Mouse (Mus musculus): ENCODE measurements around the gene Pibf1.

DNA sequence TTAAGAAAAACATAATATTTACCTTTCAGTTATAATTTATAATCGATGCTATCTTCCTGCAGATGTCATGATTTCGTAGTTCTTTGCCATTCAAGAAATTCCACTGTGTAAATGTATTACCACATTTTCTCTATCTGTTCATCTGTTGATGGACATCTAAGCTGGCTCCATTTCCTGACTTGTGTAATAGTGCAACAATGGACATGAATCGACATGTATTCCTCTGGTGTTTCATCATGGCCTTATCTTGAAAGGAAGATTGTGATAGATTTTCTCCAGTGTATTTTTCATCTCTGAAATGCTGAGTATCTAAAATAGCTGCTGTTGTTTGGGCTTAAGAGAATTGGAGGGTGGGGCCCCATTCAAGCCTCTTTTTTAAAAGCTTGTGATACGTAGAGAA, 27.5 kb downstream of the Pibf1 start:
- TF ChIP-seq CTCF (IDR thresholded peaks at IDR 0.05; ENCODE audit: extremely low read depth, insufficient read depth, insufficient read length, insufficient replicate concordance) (no peak), POLR2A (IDR thresholded peaks at IDR 0.05; ENCODE audit: low read depth, low read length) (no peak)
